Mouse (Mus musculus): ENCODE measurements around the gene Map3k9. TPM values are rescaled to one million over a fixed set of nuclear protein-coding genes. Genes with fewer than 3 reads are reported as not detected.

Map3k9 gene
- polyA plus RNA-seq, 1 experiment from 2014 or later: 2.9 TPM

- 0 out of 2 replicates have a peak overlapping the region, but pooled peaks have one; percentile 18 for H3K9ac ChIP-seq
- H3K4me2 ChIP-seq: peak overlapping the region; percentile 78
- WGBS: 0% methylated on average over 7 of the region's 7 CpGs
- no peaks in the 10 kb centered on the region for H3K9me3 ChIP-seq
- H3K4me3 ChIP-seq: peak overlapping the region; percentile 38
- H3K27ac ChIP-seq: 0 out of 2 replicates have a peak overlapping the region, but pooled peaks have one; percentile 33
- no peaks in the 10 kb centered on the region for H3K27me3 ChIP-seq
- peaks cover 14% of the 10 kb centered on the region for H3K4me1 ChIP-seq
- H3K36me3 ChIP-seq: no peaks in the 10 kb centered on the region
- peak; percentile 4; the same call in 1 of the 2 replicates for ATAC-seq (ENCODE audit: borderline replicate concordance, extremely low read depth, low FRiP score, low TSS enrichment)
Observed at GRCm38 (mm10) chr12:81807529-81807837, 26.5 kb upstream of the Map3k9 start.

GRCm38 (mm10) chr12:81806759-81807528 lies 26.0 kb upstream of the Map3k9 start:
- H3K27me3 ChIP-seq: no peaks in the 10 kb centered on the region
- H3K9me3 ChIP-seq: no peaks in the 10 kb centered on the region
- H3K4me3 ChIP-seq: peak overlapping the region; percentile 38
- 0 out of 2 replicates have a peak overlapping the region, but pooled peaks have one; percentile 33 for H3K27ac ChIP-seq
- no peaks in the 10 kb centered on the region for H3K36me3 ChIP-seq
- peak overlapping the region; percentile 18; the same call in 1 of the 2 replicates for H3K9ac ChIP-seq
- 7% methylated on average over 17 of the region's 17 CpGs for WGBS
- H3K4me1 ChIP-seq: peaks cover 14% of the 10 kb centered on the region
- H3K4me2 ChIP-seq: peak overlapping the region; percentile 78
- peak; percentile 70; the same call in 1 of the 2 replicates for ATAC-seq (ENCODE audit: borderline replicate concordance, extremely low read depth, low FRiP score, low TSS enrichment)

DNA sequence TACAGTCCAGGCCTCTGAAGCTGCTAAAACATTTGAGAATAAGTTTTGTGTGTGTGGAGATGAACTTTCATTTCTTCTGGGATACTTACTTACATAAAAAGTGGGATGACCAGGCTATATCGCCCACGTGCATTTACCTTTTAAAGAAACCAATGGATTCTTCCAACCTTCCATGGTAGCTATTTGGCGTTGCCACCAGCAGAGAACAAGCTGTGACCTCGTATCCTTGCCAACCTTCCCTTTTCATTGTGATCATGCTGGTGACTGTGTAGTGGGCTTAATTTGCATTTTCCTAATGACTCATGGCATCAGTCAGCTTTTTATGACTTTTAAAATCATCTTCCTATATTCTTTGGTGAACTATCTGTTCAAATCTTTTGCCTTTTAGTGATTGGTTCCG lies 25.1 kb upstream of the Map3k9 start:
- WGBS: 90% methylated on average over 5 of the region's 5 CpGs
- no peak overlapping the region for H3K4me2 ChIP-seq
- ATAC-seq (ENCODE audit: borderline replicate concordance, extremely low read depth, low FRiP score, low TSS enrichment): no peak

DNA sequence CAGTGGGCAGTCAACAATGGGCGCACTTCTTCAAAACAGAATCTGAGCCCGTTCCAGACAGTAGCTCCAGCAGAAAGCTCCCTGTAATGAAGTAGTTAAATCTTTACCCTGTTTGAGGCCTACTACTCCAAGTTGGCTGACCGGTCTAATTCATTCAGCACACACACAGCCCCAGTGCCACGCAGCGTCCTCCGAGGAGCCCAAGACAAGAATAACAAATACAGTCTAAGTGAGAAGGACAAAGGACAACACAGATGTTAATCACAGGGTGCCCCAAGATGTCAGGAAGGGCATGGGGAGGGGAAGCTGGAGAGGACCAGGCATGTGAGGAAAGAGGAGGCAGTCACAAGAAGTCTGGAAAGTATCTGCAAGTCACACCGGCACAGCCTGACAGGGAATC lies 22.8 kb upstream of the Map3k9 start:
- H3K27ac ChIP-seq: no peak overlapping the region
- ATAC-seq (ENCODE audit: borderline replicate concordance, extremely low read depth, low FRiP score, low TSS enrichment): no peak
- no peaks in the 10 kb centered on the region for H3K27me3 ChIP-seq
- H3K36me3 ChIP-seq: no peaks in the 10 kb centered on the region
- WGBS: 30% methylated on average over 7 of the region's 7 CpGs
- no peak overlapping the region for H3K9ac ChIP-seq
- H3K9me3 ChIP-seq: no peaks in the 10 kb centered on the region
- no peak overlapping the region for H3K4me2 ChIP-seq
- peaks cover 14% of the 10 kb centered on the region for H3K4me1 ChIP-seq
- no peak overlapping the region for H3K4me3 ChIP-seq

More for the DNA sequence above, 25.1 kb upstream of the Map3k9 start:
- Histone ChIP-seq H3K9me3 (no peaks in the 10 kb centered on the region), H3K4me3 (no peak overlapping the region), H3K36me3 (no peaks in the 10 kb centered on the region), H3K9ac (no peak overlapping the region), H3K27ac (no peak overlapping the region), H3K4me1 (peaks cover 14% of the 10 kb centered on the region), H3K27me3 (no peaks in the 10 kb centered on the region)

- no peak for ATAC-seq (ENCODE audit: borderline replicate concordance, extremely low read depth, low FRiP score, low TSS enrichment)
- Histone ChIP-seq H3K4me1 (peaks cover 14% of the 10 kb centered on the region), H3K9me3 (no peaks in the 10 kb centered on the region), H3K27ac (no peak overlapping the region), H3K4me3 (no peak overlapping the region), H3K27me3 (no peaks in the 10 kb centered on the region), H3K9ac (no peak overlapping the region), H3K36me3 (no peaks in the 10 kb centered on the region), H3K4me2 (no peak overlapping the region)
- WGBS: 98% methylated on average over 3 of the region's 3 CpGs
Observed at GRCm38 (mm10) chr12:81803016-81803415, 22.0 kb upstream of the Map3k9 start.

- WGBS: 75% methylated on average over 8 of the region's 9 CpGs
- no peaks in the 10 kb centered on the region for H3K36me3 ChIP-seq
- no peaks in the 10 kb centered on the region for H3K4me1 ChIP-seq
- H3K9me3 ChIP-seq: no peaks in the 10 kb centered on the region
- H3K4me2 ChIP-seq: no peak overlapping the region
- H3K9ac ChIP-seq: no peak overlapping the region
- no peak overlapping the region for H3K27ac ChIP-seq
- H3K27me3 ChIP-seq: no peaks in the 10 kb centered on the region
- H3K4me3 ChIP-seq: no peak overlapping the region
- no peak for ATAC-seq (ENCODE audit: borderline replicate concordance, extremely low read depth, low FRiP score, low TSS enrichment)
Observed at GRCm38 (mm10) chr12:81801134-81801533, 20.2 kb upstream of the Map3k9 start.

- Histone ChIP-seq H3K4me1 (no peaks in the 10 kb centered on the region), H3K4me2 (no peak overlapping the region), H3K27ac (no peak overlapping the region), H3K27me3 (no peaks in the 10 kb centered on the region), H3K9ac (no peak overlapping the region), H3K4me3 (no peak overlapping the region), H3K36me3 (no peaks in the 10 kb centered on the region), H3K9me3 (no peaks in the 10 kb centered on the region)
- 5% methylated on average over 7 of the region's 7 CpGs for WGBS
- no peak for ATAC-seq (ENCODE audit: borderline replicate concordance, extremely low read depth, low FRiP score, low TSS enrichment)
Observed at GRCm38 (mm10) chr12:81796541-81796940, 15.6 kb upstream of the Map3k9 start.

DNA sequence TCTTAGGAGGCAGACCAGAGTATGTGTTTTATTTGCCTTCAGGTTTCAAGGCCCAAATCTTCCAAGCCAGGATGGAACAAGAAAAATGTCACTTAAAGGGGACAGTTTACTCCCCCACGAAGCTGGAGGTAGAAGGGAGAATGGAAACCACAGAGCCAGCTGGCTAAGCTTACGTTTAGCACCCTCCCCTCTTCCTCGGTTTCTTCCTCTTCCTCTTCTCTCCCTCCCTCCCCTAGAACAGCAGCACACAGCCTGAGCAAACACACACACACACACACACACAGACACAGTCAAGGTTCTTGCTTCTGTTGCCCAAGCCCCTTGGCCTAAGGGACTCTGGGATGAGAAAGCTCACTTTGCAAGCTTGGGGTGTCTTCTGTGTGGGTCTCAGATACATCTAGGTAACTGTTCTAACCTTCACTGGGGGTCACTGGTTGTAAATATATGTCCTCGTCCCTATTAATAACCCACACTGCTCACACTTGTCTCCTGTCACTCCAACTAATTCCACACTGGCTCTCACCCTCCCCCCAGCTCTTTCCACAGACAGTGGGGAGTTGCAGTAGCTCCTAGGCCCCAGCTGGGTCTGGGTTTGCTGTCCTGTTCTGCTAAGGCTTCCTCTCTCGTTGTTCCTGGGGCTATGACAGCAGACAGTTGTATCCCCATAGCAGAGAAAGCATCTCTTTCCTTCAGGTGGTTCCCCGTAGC lies 11.7 kb upstream of the Map3k9 start:
- Histone ChIP-seq H3K27me3 (no peaks in the 10 kb centered on the region), H3K36me3 (no peaks in the 10 kb centered on the region), H3K4me2 (no peak overlapping the region), H3K9me3 (no peaks in the 10 kb centered on the region), H3K4me1 (peaks cover 4% of the 10 kb centered on the region; the same call in 1 of the 2 replicates), H3K4me3 (no peak overlapping the region), H3K9ac (no peak overlapping the region), H3K27ac (no peak overlapping the region)
- 57% methylated on average over 6 of the region's 6 CpGs for WGBS
- ATAC-seq (ENCODE audit: borderline replicate concordance, extremely low read depth, low FRiP score, low TSS enrichment): no peak

DNA sequence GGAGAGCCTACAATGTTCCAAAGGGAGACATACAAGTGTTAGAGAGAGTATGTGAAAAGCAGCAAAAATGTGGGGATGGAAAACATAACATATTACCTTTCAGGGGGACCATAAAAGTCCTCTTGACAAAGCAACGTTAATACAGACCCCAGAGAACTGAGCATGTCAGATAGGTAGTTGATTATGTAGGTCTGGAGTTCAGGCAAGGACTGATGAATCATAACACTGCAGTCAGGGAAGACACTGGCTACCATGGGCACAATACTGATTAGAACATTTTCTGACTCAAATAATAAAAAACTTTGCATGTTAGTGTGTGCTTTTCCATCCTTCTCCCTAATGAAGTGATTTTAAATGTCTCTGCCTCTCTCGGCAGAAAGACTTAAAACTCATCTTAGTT lies 8.5 kb upstream of the Map3k9 start:
- no peaks in the 10 kb centered on the region for H3K9me3 ChIP-seq
- H3K27me3 ChIP-seq: no peaks in the 10 kb centered on the region; the same call in 1 of the 2 replicates
- H3K4me3 ChIP-seq: no peak overlapping the region
- H3K36me3 ChIP-seq: no peaks in the 10 kb centered on the region
- peaks cover 4% of the 10 kb centered on the region; the same call in 1 of the 2 replicates for H3K4me1 ChIP-seq
- ATAC-seq (ENCODE audit: borderline replicate concordance, extremely low read depth, low FRiP score, low TSS enrichment): no peak
- H3K9ac ChIP-seq: no peak overlapping the region
- H3K27ac ChIP-seq: no peak overlapping the region
- WGBS: 44% methylated on average over 2 of the region's 2 CpGs
- H3K4me2 ChIP-seq: no peak overlapping the region

- Histone ChIP-seq H3K4me1 (peaks cover 4% of the 10 kb centered on the region; the same call in 1 of the 2 replicates), H3K4me2 (peak overlapping the region; percentile 44), H3K9ac (no peak overlapping the region), H3K36me3 (no peaks in the 10 kb centered on the region), H3K27ac (no peak overlapping the region), H3K27me3 (no peaks in the 10 kb centered on the region; the same call in 1 of the 2 replicates), H3K4me3 (no peak overlapping the region), H3K9me3 (no peaks in the 10 kb centered on the region)
- ATAC-seq (ENCODE audit: borderline replicate concordance, extremely low read depth, low FRiP score, low TSS enrichment): 0 out of 2 replicates have a peak, but pooled peaks have one; percentile 25
- 2% methylated on average over 9 of the region's 9 CpGs for WGBS
Observed at GRCm38 (mm10) chr12:81788672-81789084, 7.7 kb upstream of the Map3k9 start.

GRCm38 (mm10) chr12:81787262-81787661 lies 6.3 kb upstream of the Map3k9 start:
- Histone ChIP-seq H3K9ac (no peak overlapping the region), H3K4me1 (peaks cover 10% of the 10 kb centered on the region; the same call in 1 of the 2 replicates), H3K4me2 (no peak overlapping the region), H3K27me3 (peaks cover 5% of the 10 kb centered on the region), H3K9me3 (no peaks in the 10 kb centered on the region), H3K27ac (no peak overlapping the region), H3K4me3 (no peak overlapping the region), H3K36me3 (no peaks in the 10 kb centered on the region)
- ATAC-seq (ENCODE audit: borderline replicate concordance, extremely low read depth, low FRiP score, low TSS enrichment): no peak
- 44% methylated on average over 12 of the region's 12 CpGs for WGBS

- H3K4me2 ChIP-seq: peak overlapping the region; percentile 93; the same call in 1 of the 2 replicates
- no peak for ATAC-seq (ENCODE audit: borderline replicate concordance, extremely low read depth, low FRiP score, low TSS enrichment)
- H3K36me3 ChIP-seq: no peaks in the 10 kb centered on the region
- H3K9ac ChIP-seq: no peak overlapping the region
- no peak overlapping the region for H3K4me3 ChIP-seq
- 43% methylated on average over 4 of the region's 4 CpGs for WGBS
- no peaks in the 10 kb centered on the region for H3K9me3 ChIP-seq
- H3K27ac ChIP-seq: peak overlapping the region; percentile 87
- H3K27me3 ChIP-seq: peaks cover 25% of the 10 kb centered on the region
- H3K4me1 ChIP-seq: peaks cover 22% of the 10 kb centered on the region; the same call in 1 of the 2 replicates
Observed at GRCm38 (mm10) chr12:81783301-81783700, 2.3 kb upstream of the Map3k9 start.

Data from lung, embryonic 15.5 days (tissue).